Mouse (Mus musculus) lung, adult 2 months (tissue): Measurements from ENCODE around the gene Arl9.
"Not testable (repeated sequence)": the region's sequence is repeated elsewhere in the genome, so short reads cannot be mapped to it uniquely, and the experiment has no call there.

Source experiments
- CTCF ChIP-seq: fragments of 200-500 bp; IDR thresholded peaks from 2 replicates; pipeline ENCODE4 v1.5.1; 2011; ENCODE audit warnings: mild to moderate bottlenecking, low read length, control low read depth; ENCODE audit not compliant: insufficient read depth
- POLR2A ChIP-seq: fragments of 200-500 bp; IDR thresholded peaks from 2 replicates; pipeline ENCODE4 v1.6.1; 2011; ENCODE audit warnings: low read depth, mild to moderate bottlenecking, control low read depth, low read length, borderline replicate concordance; ENCODE audit errors: extremely low read depth

DNA sequence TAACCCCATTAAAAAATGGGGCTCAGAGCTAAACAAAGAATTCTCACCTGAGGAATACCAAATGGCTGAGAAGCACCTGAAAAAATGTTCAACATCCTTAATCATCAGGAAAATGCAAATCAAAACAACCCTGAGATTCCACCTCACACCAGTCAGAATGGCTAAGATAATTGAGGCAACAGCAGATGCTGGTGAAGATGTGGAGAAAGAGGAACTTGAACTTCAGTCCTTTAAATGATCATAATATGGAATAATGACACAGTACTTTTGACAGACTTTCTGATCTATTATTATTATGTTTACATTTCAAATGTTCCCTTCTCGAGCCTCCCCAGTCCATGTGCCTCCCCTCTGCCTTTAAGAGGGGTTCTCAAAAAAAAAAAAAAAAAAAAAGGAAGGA, 32.7 kb upstream of the Arl9 start:
- TF ChIP-seq CTCF, POLR2A: not testable (repeated sequence)
